Mouse (Mus musculus): ENCODE data around the gene Ccnt2. TPM values are rescaled to one million over a fixed set of nuclear protein-coding genes. Genes with fewer than 3 reads are reported as not detected.
A peak's percentile ranks its signal among the peaks of the same experiment; 100 is the strongest.

The Ccnt2 gene
- polyA plus RNA-seq, 1 experiment from 2014 or later, result 70.9 TPM

DNA sequence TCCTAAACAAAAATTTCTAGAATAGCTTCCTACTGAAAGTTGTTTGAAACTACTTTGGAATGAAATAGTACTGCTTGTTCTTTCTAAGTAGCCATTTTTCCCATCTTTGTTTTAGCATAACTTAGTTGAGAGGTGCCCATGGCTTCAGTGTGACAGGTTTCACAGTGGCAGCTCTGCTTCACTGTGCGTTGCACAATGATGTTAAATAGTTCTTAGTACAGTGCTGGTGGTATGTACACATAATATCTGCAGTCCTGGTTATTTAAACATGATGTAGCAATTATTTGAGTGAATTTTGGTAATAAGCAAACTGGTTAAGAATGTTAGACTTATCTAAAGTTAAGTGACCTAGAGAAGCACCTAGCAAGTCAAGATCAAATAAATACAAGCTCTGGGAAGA, 19.5 kb downstream of the Ccnt2 start:
- H3K4me1 ChIP-seq (replicated peaks), result peaks cover 19% of the 10 kb centered on the region
- peaks cover 12% of the 10 kb centered on the region for H3K36me3 ChIP-seq
- WGBS, result 93% methylated on average over 1 of the region's 1 CpGs
- H3K4me3 ChIP-seq, result no peak overlapping the region
- H3K27ac ChIP-seq (ENCODE audit: poor library complexity, severe bottlenecking), result no peak overlapping the region
- H3K4me2 ChIP-seq, result no peak overlapping the region
- no peaks in the 10 kb centered on the region for H3K9me3 ChIP-seq (replicated peaks)
- no peaks in the 10 kb centered on the region for H3K27me3 ChIP-seq (replicated peaks)
- ATAC-seq (ENCODE audit: insufficient number of reproducible peaks, low FRiP score), result no peak
- H3K9ac ChIP-seq, result no peak overlapping the region

DNA sequence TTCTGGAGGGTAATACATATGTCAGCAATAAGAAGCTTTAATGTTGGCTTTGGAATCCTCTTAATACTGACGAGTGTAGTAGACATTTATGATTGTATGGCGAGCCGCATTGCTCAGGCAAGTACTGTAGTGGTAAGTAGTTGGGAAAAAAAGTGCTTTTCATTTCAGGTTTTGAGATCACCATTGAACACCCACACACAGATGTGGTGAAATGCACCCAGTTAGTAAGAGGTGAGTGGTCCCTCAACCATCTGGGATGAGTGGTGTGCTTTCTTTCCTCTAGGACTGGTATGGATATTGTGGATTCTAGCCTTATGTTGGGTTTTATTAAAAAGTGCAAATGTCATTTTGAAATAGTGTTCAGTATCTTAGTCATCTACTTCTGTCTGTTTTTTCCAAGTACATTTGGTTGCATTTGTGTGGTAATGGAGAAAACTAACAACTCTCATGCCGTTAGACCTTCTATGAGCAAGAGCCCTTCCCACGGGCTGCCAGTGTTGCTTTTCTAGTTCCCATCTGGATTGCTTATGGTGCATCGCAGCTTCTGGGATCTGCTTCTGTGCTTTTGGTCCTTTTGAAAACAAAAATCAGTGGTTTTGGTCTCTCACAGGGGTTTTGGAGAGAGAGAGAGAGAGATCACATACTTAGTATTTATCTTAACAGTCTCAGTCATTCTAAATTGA, 21.3 kb downstream of the Ccnt2 start:
- Histone ChIP-seq H3K9me3 (replicated peaks) (no peaks in the 10 kb centered on the region), H3K4me2 (no peak overlapping the region), H3K9ac (no peak overlapping the region), H3K27ac (ENCODE audit: poor library complexity, severe bottlenecking) (no peak overlapping the region), H3K27me3 (replicated peaks) (no peaks in the 10 kb centered on the region), H3K4me1 (replicated peaks) (peaks cover 5% of the 10 kb centered on the region), H3K4me3 (no peak overlapping the region), H3K36me3 (peaks cover 21% of the 10 kb centered on the region)
- 91% methylated on average over 6 of the region's 6 CpGs for WGBS
- no peak for ATAC-seq (ENCODE audit: insufficient number of reproducible peaks, low FRiP score)

DNA sequence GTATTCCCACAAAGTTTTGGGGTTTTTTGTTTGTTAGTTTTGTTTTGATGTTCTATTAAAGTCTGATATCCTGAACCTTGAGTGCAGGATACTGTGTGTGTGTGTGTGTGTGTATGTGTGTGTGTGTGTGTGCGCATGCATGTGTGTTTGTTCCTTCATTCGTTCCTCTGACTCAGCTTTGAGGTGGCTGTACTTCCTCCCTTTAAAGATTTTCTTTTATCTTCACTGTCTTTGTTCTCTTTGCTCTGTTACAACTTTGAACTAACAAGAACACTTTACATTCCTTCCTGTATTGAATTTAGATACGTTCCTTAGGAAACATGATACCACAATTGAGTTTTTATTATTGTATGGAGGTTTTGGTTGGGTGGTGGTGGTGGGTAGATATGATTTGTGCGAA, 22.4 kb downstream of the Ccnt2 start:
- no peak for ATAC-seq (ENCODE audit: insufficient number of reproducible peaks, low FRiP score)
- H3K27ac ChIP-seq (ENCODE audit: poor library complexity, severe bottlenecking), result no peak overlapping the region
- no peak overlapping the region for H3K4me2 ChIP-seq
- no peaks in the 10 kb centered on the region for H3K27me3 ChIP-seq (replicated peaks)
- H3K9ac ChIP-seq, result no peak overlapping the region
- 71% methylated on average over 4 of the region's 4 CpGs for WGBS
- no peaks in the 10 kb centered on the region for H3K9me3 ChIP-seq (replicated peaks)
- no peak overlapping the region for H3K4me3 ChIP-seq
- H3K36me3 ChIP-seq, result peaks cover 25% of the 10 kb centered on the region
- H3K4me1 ChIP-seq (replicated peaks), result peaks cover 3% of the 10 kb centered on the region; the same call in 1 of the 2 replicates

DNA sequence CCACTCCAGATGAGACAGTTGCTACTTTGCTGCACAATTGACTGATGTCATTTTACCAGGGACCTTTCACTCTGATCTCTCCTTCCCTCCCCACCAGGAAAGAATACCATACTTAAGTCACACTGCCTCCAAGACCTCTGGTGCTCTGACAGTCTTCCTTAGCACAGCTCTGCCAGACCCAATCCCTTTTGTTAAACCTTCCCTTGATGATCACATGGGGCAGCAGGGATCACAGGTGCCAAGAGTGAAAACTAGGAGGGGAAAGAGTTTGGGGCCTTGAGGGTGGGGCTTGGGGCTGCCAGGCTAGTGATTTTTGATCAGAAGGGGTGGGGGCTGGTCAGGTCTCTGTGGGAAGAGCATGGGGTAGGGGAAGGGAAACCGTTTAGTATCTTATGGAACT, 22.8 kb downstream of the Ccnt2 start:
- WGBS, result 83% methylated on average over 1 of the region's 1 CpGs
- ATAC-seq (ENCODE audit: insufficient number of reproducible peaks, low FRiP score), result no peak
- Histone ChIP-seq H3K9me3 (replicated peaks) (no peaks in the 10 kb centered on the region), H3K4me1 (replicated peaks) (peaks cover 3% of the 10 kb centered on the region; the same call in 1 of the 2 replicates), H3K4me3 (no peak overlapping the region), H3K27ac (ENCODE audit: poor library complexity, severe bottlenecking) (no peak overlapping the region), H3K27me3 (replicated peaks) (no peaks in the 10 kb centered on the region), H3K4me2 (no peak overlapping the region), H3K36me3 (peaks cover 28% of the 10 kb centered on the region), H3K9ac (no peak overlapping the region)

DNA sequence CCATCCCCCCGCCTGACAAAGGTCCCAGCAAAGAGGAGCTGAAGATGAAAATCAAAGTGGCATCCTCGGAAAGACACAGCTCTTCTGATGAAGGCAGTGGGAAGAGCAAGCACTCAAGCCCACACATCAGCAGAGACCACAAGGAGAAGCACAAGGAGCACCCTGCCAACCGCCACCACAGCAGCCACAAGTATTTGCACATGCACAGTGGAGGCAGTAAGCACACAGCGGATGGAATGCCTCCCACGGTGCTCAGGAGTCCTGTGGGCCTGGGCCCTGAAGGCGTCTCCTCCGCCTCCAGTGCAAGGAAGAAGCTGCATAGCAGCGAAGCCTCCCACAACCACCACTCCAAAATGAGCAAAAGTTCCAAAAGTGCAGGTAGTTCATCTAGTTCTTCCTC, 29.0 kb downstream of the Ccnt2 start:
- no peak for ATAC-seq (ENCODE audit: insufficient number of reproducible peaks, low FRiP score)
- Histone ChIP-seq H3K4me2 (no peak overlapping the region), H3K27me3 (replicated peaks) (no peaks in the 10 kb centered on the region), H3K9me3 (replicated peaks) (no peaks in the 10 kb centered on the region), H3K4me1 (replicated peaks) (peaks cover 6% of the 10 kb centered on the region), H3K4me3 (no peak overlapping the region), H3K27ac (ENCODE audit: poor library complexity, severe bottlenecking) (no peak overlapping the region), H3K36me3 (peaks cover 48% of the 10 kb centered on the region), H3K9ac (no peak overlapping the region)
- WGBS, result 86% methylated on average over 8 of the region's 8 CpGs

DNA sequence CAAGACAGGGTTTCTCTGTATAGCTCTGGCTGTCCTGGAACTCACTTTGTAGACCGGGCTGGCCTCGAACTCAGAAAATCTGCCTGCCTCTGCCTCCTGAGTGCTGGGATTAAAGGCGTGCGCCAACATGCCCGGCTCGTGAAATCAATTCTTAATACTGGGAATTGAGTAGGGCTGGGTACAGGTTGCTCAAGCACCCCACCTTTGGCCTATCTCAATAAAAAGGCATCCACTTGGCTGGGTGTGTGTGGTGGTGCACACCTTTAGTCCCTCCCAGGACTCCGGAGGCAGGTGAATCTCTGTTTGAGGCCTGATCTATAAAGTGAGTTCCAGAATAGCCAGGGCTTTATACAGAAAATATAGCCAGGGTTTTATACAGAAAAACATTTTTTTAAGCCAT, 34.7 kb downstream of the Ccnt2 start:
- Histone ChIP-seq H3K36me3 (peaks cover 13% of the 10 kb centered on the region), H3K27me3 (replicated peaks) (no peaks in the 10 kb centered on the region), H3K9ac (no peak overlapping the region), H3K4me2 (no peak overlapping the region), H3K4me1 (replicated peaks) (peaks cover 10% of the 10 kb centered on the region), H3K9me3 (replicated peaks) (no peaks in the 10 kb centered on the region), H3K4me3 (no peak overlapping the region), H3K27ac (ENCODE audit: poor library complexity, severe bottlenecking) (no peak overlapping the region)
- no peak for ATAC-seq (ENCODE audit: insufficient number of reproducible peaks, low FRiP score)
- 94% methylated on average over 7 of the region's 7 CpGs for WGBS

DNA sequence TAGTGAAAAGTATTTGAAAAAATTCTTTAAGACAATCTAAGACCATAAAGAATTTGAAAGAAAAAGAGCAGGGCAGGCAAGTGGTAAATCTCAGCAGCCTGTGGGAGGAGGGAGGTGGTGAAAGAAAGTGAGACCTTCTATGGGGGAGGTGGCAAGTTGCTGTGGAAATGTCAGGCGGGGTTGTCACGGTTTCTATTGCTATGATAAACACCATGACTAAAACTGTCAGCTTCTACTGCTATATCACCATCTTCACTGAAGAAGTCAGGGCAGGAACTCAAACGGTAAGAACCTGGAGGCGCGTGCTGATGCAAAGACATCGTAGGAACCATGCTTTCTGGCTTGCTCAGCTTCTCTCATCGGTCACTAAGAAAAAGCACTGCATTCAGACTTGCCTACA, 39.0 kb downstream of the Ccnt2 start:
- Histone ChIP-seq H3K4me3 (no peak overlapping the region), H3K27me3 (replicated peaks) (no peaks in the 10 kb centered on the region), H3K9ac (no peak overlapping the region), H3K36me3 (no peaks in the 10 kb centered on the region), H3K27ac (ENCODE audit: poor library complexity, severe bottlenecking) (no peak overlapping the region), H3K4me1 (replicated peaks) (peaks cover 14% of the 10 kb centered on the region), H3K4me2 (peak overlapping the region; percentile 29), H3K9me3 (replicated peaks) (no peaks in the 10 kb centered on the region)
- no peak for ATAC-seq (ENCODE audit: insufficient number of reproducible peaks, low FRiP score)
- WGBS, result 33% methylated on average over 7 of the region's 7 CpGs

DNA sequence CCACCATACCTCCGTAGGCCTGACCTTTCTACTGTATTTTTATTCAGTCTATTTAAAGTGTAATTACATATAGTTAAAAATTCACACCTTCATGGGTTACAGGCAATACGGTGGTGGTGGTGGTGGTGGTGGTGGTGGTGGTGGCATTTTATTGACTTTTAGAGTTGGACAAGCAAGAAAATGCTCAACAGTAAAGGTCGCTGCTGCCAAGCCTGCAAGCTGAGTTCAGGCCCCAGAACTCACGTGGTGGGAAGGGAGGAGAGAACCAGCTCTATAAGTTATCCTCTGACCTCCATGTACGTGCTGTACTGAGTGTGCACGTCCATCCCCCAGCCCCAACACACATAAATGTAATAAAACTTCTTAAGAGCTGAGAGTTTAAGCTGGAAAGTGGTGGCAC, 42.4 kb downstream of the Ccnt2 start:
- H3K9ac ChIP-seq, result no peak overlapping the region
- no peak overlapping the region for H3K27ac ChIP-seq (ENCODE audit: poor library complexity, severe bottlenecking)
- H3K4me1 ChIP-seq (replicated peaks), result peaks cover 14% of the 10 kb centered on the region
- no peaks in the 10 kb centered on the region for H3K27me3 ChIP-seq (replicated peaks)
- no peak overlapping the region for H3K4me2 ChIP-seq
- no peaks in the 10 kb centered on the region for H3K9me3 ChIP-seq (replicated peaks)
- ATAC-seq (ENCODE audit: insufficient number of reproducible peaks, low FRiP score), result no peak
- WGBS, result 80% methylated on average over 6 of the region's 6 CpGs
- H3K4me3 ChIP-seq, result no peak overlapping the region
- no peaks in the 10 kb centered on the region for H3K36me3 ChIP-seq

DNA sequence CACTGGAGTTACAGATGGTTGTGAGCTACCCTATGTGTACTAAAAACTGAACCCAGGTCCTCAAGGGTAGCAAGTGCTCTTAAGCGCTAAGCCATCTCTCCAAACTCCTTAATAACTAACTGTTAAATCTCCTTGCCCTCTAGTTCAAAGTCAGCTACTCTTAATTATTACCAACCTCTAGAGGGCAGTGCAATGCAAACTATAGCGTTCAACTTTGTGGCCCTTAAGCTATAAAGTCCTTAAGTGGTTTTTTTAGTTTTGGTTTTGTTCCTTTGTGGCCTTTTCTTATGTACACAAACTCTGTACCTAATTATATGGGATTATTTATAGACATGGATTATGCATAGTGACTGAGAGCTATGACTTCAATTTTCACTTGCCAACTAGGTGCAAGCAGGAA, 53.4 kb downstream of the Ccnt2 start:
- Histone ChIP-seq H3K27me3 (replicated peaks) (no peaks in the 10 kb centered on the region), H3K9ac (no peak overlapping the region)
- WGBS, result 10% methylated on average over 2 of the region's 2 CpGs

DNA sequence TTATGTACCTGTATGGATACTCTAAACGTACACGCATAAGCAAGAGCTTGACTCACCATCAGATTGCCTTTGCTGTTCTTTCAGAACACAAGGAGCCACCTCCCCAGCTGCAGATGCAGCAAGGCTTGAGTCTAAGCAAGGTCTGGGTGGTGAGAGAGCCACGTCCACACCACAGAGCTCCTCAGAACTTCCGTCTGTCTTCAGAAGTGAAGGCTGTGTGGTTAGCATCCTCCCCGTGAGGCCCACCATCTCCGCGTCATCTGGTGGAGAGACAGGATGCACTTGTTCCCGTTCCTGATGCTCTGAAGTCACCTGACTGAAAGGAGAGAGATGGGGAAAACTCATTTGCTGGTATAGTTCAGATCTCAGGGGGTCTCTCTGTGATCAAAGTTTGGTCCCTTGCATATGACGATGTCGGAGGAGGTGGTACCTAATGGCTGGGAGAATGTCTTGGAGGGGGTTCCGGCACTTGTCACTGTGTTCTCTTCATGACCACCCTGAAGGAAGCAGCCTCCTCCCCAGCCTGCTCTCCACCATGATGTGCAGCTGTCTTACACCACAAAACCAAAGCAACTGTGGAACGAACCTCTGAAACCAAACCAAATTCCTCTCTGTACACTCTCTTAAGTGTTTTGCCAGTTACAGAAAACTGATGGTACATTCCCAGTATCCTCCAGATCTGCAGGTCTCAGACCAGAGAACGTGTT, 56.4 kb downstream of the Ccnt2 start:
- ATAC-seq (ENCODE audit: insufficient number of reproducible peaks, low FRiP score), result no peak
- 82% methylated on average over 13 of the region's 13 CpGs for WGBS
- H3K27me3 ChIP-seq (replicated peaks), result no peaks in the 10 kb centered on the region

More for the DNA sequence above, 53.4 kb downstream of the Ccnt2 start:
- H3K4me3 ChIP-seq, result no peak overlapping the region
- H3K36me3 ChIP-seq, result no peaks in the 10 kb centered on the region
- no peaks in the 10 kb centered on the region for H3K4me1 ChIP-seq (replicated peaks)
- no peaks in the 10 kb centered on the region for H3K9me3 ChIP-seq (replicated peaks)
- H3K27ac ChIP-seq (ENCODE audit: poor library complexity, severe bottlenecking), result no peak overlapping the region
- H3K4me2 ChIP-seq, result no peak overlapping the region
- no peak for ATAC-seq (ENCODE audit: insufficient number of reproducible peaks, low FRiP score)

DNA sequence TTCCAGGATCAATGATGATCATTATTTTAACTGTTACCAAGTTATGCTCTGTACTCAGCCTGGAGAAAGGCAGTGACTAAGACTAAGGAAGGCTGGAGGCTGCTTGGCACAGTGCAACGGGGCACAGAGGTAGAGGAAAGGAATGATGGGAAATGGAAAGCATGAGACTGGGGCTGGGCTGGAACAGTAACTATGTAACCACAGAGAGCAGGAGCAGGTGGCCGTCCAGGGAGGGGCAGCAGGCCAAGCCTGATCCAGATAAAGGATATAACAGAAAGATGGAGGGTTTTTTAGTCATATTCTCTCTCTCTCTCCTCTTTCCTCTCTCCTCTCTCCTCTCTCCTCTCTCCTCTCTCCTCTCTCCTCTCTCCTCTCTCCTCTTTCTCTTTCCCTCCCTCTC, 59.8 kb downstream of the Ccnt2 start:
- Histone ChIP-seq H3K9ac (no peak overlapping the region), H3K36me3 (no peaks in the 10 kb centered on the region), H3K4me3 (no peak overlapping the region), H3K4me2 (no peak overlapping the region), H3K27ac (ENCODE audit: poor library complexity, severe bottlenecking) (no peak overlapping the region), H3K27me3 (replicated peaks) (no peaks in the 10 kb centered on the region), H3K9me3 (replicated peaks) (no peaks in the 10 kb centered on the region), H3K4me1 (replicated peaks) (0 out of 2 replicates have a peak, but pooled peaks cover 7% of the 10 kb centered on the region)
- 51% methylated on average over 2 of the region's 2 CpGs for WGBS
- no peak for ATAC-seq (ENCODE audit: insufficient number of reproducible peaks, low FRiP score)

More for the DNA sequence above, 56.4 kb downstream of the Ccnt2 start:
- Histone ChIP-seq H3K4me2 (no peak overlapping the region), H3K9ac (no peak overlapping the region), H3K27ac (ENCODE audit: poor library complexity, severe bottlenecking) (no peak overlapping the region), H3K36me3 (no peaks in the 10 kb centered on the region), H3K4me1 (replicated peaks) (0 out of 2 replicates have a peak, but pooled peaks cover 7% of the 10 kb centered on the region), H3K4me3 (no peak overlapping the region), H3K9me3 (replicated peaks) (no peaks in the 10 kb centered on the region)

All from heart, embryonic 12.5 days (tissue).